Mouse (Mus musculus) liver (tissue): Measurements from ENCODE around the gene Plekhj1.

Source experiments
- DNase-seq: peaks from one replicate; pipeline ENCODE4 v3.0.0-alpha.2; 2020; ENCODE audit warnings: mixed read lengths

The Plekhj1 gene

DNA sequence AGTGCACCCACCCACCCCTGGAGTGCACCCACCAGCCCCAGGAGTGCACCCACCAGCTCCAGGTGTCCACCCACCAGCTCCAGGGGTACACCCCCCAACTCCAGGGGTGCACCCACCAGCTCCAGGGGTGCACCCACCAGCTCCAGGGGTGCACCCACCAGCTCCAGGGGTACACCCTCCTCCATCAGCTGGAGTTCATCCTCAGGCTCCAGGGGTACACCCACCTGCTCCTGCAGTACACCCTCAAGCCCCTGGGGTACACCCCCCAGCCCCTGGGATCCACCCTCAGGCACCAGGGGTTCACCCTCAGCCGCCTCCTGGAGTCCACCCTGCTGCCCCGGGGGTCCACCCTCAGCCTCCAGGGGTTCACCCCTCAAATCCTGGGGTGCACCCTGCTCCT lies 5.9 kb upstream of the Plekhj1 start:
- no peak for DNase-seq

DNA sequence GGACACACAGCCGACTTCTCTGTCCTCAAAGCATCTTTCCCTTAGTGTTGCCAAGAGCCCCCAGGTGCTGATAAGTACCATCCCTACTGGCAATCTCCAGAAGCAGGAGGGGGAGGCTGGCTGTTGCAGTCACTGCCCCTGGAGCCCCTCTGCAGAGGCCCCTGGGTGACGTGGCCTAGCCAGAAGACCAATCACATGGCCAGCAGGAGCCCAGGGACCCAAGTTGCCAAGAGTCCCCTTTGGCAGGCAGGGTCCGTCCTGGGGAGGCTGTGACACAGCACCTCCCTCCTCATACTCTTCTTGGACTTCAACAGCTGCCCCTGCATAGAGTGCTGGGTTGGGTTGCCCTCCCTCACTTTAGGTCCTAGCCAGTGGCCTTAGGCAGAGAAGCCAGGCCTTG lies 4.6 kb upstream of the Plekhj1 start:
- DNase-seq = no peak

DNA sequence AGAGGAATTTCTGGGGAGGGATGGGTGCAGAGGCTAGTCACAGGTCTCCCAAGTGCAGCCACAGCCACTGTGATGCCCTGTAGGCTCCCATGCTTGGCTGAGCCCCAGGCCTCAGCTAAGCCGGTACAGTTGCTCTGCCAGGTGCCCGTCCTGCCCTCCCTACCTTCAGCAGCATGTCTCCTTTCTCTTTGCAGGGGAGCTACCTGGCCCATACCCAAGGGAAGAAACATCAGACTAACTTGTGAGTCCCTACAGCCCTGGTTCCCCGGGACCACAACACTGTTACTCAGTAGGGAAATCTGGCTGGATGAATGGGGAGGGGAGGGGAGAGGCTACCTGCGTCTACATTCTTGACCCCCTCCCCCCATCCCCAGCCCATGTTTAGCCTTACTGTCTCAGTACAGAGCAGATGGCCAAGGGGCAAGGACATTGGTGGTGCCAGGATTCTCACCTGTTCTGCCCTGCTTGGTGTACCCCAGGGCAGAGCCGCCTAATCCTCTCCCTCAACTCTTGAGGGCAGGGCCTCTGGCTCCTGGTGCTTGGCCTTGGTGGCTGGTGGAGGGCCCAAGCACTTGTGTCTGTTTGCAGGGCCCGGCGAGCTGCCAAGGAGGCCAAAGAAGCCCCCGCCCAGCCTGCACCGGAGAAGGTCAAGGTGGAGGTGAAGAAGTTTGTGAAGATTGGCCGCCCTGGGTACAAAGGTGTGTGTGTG lies 3.9 kb upstream of the Plekhj1 start:
- DNase-seq = no peak

DNA sequence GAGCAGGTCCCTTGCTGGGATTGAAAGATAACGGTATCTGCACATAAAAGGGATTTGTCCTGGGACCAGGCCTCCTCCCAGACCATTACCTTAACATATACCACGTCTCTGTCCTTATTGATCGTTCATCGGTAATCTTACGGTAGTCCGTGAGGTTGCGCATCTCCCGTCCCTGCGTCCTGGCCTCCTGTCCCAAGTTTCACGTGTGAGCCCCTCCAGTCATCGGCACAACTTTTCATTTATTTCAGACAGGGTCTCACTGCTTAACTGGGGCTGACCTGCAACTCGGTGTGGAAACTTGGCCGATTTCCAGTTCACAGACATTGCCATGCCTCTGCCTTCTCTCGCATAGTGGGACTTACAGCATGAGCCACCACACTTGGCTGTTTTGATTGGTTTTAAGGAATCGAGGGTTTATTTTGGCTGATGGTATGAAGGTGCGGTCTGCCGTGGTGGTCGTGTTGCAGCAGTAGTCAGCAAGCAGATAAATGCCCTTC lies 692 bp upstream of the Plekhj1 start:
- no peak for DNase-seq

DNA sequence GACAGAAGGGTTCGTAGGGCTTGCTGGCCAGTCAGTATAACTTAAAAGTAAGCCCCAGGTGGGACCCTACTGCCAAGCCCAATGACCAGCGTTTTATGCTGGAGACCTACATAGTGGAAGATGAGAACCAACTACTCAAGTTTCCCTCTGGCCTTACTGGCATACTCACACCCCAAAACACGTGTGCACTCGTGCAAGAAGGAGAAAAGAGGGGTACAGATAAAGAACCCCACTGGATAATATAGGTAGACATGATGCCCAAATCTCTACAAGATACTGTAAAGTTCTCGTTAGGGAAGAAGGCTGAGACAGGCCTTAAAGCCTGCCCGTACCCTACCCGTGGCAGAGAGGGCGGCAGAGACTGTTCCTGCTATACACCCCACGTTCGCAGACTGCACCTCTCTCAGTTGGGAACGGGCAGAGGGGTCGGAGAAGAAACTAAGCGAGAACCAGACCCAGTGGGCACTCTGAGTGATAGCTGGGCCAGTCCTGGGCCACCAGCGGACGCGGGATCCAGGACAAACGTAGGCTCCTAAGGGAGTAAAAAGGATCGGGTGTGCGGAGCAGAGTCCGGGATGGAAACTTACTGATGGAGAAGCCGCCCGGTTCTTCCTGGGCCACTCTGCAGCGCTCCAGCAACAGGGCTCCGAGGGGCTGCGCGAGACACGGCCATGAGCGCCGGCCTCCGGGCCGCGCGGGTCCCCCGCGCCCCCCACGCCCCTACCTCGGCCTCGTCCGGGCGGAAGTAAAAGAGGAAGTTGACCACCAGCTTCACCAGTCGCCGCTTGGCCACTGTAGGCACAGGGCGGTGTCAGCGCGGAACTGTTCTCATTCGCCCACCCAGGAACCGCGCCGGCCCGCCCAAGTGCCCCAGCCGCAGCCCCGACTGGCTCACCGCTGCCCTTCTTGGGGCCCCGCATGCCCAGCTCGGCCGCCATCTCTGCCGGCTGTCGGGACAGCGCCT lies 958 bp downstream of the Plekhj1 start:
- no peak for DNase-seq

DNA sequence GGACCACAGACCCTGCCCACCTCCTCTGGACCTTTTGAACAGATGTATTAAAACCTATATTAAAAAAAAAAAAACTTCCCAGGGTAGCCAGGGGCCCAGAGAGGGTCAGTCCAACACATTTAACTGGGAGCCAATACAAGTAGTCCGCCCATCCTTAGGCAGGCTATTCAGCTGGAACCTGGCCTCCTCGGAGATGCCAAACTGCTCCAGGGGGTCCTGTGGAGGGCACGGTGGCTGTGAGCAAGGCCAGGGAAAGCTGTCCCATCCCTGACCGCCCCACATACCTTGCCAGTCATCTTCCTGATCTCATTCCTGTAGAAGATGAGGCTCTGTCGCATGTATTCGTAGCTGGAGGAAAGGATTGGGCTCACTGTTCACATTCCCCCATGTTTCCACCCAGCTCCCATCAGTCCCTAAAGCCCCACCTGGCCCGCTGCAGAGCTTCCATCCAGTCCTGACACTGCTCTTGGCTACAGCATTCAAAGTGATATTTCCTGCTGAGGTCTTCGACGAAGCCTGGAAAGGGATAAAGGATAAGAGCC lies 2.0 kb downstream of the Plekhj1 start:
- DNase-seq = no peak

DNA sequence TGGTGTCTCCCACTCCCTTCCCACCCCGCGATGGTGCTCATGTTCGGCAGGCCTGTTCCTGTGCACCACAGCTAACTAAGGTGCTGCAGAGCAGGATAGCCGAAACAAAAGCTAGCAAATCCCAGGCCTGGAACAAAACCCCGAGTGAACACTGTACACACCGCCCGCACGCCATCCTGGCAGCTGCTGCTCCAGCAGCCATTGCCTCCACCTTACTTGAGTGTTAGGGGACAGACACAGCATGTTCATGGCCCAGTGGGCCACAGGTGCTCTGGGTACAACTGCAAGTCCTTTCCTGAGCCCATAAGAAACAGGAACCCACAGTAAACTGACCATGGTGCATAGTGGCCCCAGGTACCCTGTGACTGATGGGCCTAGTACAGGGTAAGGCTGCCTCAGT lies 3.7 kb downstream of the Plekhj1 start:
- no peak for DNase-seq

DNA sequence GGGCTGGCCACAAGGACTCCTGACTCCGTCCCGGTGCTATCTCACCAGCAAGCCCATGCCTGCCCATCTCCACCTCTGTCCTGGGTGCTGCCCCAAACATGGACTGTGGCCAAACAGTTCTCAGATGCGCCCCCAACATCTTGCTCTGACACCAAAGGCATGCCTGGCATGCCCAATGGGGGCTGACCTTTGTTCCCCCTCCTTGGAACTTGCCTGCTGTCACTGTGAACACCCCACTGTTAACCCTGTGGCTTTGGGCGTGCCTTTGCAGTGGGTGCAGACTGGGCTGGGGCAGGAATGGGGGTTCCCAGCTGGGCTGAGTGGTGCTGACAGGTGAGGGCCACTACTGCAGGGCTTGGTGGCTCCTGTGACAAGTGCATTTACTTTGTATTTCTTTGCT lies 4.6 kb downstream of the Plekhj1 start:
- no peak for DNase-seq

DNA sequence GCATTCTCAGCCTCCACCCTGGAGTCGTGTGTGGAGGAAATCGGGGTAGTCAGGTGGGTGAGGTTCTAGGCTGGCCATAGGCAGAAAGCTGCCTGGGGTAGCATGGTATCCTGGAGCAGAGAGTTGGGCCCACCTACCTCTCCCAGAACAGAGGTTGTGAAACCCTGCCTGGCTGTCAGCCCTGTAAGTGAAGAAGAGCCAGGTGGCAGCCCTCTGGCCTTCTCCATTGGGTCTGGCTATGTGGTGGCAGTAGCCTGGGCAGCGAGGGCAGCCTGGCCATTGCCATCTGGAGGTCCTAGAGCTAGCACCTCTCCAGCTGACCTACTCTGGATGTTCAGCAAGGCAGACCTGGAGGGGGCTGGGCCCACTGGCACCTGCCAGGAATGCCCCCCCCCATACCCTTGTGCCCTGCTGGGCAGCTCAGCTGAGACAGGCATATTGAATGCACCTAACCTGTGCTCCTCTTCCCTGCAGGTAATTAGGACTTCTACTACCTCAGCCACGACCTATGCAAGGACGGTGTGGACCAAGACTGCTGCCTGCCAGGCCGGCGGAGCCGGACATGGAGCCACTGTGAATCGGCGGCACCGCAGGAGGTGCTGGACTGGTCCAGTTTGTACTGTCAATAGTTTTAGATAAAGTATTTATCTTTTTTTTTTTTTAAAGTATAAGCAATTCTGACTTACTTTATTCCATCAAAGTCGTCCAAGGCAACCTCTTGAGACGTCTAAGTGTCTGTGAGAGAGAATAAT lies 5.2 kb downstream of the Plekhj1 start:
- DNase-seq = no peak

DNA sequence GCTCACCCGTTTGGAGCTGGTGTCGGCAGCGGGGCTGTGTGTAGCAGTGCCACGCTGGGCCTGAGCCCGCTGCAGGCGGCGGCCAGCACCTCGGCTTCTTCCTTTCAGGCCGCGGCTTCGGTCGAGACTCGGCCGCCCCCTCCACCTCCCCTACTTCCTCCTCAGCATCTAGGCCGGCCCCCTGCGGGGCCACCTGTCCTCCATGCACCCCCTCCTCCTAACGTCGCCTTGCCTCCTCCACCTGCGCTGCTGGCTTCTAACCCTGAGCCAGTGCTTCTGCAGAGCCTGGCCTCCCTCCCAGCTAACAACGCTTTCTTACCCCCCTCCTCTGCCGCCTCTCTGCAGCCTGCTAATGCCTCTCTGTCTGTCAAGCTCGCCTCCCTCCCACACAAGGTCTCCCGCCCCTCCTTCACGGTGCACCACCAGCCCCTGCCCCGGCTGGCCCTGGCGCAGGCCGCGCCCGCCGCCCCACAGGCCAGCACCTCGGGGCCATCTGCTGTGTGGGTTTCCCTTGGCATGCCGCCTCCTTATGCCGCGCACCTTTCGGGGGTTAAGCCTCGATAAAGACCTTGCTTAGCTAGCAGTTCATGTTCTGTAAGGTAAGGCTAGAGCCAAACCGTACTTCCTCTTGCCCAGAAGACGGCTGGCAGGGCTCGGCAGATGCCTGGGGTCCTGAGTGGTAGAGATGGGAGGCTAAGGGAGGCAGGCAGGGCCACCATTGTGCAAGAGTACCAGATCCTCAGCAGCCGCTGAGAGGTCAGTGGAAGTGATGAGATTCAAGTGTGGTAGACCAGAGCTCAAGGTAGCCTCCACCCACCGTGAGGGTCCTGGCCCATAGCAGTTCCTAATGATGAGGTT lies 6.0 kb downstream of the Plekhj1 start:
- DNase-seq = no peak

DNA sequence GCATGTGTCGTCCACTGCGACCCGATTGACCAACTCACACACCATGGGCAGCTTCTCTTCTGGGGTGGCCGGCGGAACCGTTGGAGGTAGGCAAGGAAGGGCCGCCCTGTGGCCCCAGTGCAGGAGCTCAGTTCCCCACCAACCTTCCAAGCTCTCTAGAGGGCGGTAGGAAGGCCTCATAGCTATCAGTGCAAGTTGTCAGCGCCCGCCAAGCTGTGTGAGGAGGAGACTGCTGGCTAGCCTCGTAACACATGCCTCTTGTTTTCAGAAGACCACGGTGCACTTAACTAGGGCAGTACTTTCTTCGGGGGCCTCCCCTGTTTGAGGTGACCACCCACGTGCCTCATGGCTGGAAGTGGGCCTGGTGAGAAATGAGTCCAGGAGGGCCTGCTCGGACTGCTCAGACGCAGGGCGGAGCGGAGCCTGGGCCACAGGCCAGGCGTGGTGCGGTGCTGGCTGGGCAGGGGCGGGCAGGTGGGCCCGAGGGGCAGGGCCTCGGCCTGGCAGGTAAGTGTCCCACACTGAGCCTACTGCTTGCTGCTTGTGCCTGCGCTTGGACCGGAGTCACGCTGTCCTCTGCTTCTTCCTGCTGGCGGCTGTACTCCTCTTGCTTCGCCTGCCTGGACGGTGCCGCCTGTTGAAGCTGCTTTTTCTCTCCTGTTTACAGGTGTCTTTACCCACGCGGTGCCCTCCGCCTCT lies 6.8 kb downstream of the Plekhj1 start:
- no peak for DNase-seq

DNA sequence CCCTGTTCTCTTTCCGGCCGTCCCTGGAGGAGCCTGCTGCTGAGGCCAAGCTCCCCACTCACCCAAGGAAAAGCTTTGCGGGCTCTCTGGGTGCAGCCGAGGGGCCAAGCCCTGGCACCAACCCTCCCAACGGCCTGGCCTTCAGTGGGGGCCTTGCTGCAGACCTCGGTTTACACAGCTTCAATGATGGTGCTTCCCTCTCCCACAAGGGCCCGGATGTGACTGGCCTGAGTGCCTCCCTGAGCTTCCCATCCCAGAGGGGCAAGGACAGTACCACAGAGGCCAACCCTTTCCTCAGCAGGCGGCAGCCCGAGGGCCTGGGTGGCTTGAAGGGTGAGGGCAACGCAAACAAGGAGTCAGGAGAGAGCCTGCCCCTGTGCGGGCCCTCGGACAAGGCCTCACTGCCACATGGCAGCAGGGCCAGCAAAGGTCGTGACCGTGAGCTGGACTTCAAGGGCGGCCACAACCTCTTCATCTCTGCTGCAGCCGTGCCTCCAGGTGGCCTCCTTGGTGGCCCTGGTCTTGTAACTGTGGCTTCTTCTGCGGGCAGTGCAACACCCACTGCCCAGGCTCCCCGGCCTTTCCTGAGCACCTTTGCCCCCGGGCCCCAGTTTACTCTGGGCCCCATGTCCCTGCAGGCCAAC lies 7.5 kb downstream of the Plekhj1 start:
- DNase-seq = no peak

DNA sequence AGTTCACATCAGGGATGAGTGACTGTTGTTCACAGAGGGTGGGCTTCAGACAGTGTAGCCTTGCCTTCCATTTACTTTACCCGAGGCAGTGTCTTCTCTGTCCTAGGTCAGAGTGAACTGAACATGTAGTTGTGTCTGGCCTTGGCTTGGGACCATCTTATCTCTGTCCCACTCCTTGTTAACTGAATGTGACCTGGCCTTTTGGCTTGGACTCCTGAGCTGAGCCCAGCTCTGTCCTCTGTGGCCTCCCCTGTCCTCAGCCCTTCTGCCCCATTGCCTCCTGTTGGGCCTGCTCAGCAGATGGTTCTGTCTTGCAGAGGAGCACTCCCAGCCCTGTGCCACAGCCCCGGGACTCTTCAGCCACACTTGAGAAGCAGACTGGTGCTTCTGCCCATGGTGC lies 10.9 kb downstream of the Plekhj1 start:
- no peak for DNase-seq

DNA sequence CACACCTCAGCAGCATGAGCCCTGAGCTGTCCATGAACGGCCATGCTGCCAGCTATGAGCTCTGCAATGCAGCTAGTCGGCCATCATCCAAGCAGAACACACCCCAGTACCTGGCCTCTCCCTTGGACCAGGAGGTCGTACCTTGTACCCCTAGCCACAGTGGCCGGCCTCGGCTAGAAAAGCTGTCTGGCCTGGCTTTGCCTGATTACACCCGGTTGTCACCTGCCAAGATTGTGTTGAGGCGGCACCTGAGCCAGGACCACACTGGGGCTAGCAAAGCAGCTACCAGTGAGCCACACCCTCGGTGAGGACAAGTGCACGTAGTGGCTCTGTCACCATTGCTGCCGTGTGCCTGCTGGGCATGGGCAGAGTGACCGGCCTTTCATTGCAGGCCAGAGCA lies 12.5 kb downstream of the Plekhj1 start:
- no peak for DNase-seq

DNA sequence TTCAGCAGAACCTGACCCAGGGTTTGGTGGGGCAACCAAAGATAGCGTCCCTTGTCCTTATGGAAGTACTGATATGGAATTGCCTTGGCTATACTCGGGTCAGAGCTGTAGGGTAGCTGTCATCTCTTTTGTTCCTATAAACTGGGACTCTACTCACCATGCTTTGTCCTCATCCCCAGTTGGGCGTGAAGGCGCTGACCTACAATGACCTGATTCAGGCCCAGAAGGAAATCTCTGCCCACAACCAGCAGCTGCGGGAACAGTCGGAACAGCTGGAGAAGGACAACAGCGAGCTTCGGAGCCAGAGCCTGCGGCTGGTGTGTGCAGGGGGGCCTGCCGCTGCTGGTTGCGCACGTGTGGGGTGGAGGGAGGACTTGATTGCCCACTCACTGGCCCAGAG lies 13.6 kb downstream of the Plekhj1 start:
- DNase-seq = no peak

DNA sequence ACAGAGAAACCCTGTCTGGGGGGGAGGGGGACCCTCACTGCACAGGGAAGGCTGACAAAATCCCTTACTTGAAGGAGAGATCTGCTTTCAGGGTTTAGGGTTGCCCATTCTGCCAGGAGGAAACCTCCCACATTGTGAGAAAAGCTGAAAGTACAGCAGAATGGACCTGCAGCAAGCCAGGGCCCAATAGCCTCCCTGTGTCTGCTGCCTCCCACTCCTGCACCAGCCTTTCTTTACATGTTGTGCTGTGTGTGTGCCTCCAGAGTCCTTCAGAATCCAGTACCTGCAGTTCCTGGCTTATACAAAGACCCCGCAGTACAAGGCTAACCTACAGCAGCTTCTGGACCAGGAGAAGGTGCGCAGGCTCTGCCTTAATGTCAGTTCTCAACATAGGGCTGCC lies 14.1 kb downstream of the Plekhj1 start:
- DNase-seq = no peak

DNA sequence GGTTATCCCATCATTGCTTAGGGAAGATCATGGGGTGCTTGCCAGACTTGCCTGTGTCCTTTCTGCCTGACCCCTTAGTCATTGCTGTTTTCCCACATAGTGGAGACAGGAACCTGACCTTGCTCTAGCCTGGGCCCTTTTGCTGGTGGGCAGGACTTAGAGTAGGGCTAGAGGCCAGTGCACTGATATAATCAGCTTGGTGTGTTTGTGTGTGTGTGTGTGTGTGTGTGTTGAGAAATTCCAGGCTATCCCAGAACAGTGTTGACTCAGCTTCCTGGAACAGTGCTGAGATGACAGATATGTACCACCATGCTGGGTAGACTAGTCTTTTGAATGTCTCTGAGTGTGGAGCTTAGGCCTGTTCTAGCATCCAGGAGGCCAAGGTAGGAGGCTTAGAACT lies 18.9 kb downstream of the Plekhj1 start:
- no peak for DNase-seq

DNA sequence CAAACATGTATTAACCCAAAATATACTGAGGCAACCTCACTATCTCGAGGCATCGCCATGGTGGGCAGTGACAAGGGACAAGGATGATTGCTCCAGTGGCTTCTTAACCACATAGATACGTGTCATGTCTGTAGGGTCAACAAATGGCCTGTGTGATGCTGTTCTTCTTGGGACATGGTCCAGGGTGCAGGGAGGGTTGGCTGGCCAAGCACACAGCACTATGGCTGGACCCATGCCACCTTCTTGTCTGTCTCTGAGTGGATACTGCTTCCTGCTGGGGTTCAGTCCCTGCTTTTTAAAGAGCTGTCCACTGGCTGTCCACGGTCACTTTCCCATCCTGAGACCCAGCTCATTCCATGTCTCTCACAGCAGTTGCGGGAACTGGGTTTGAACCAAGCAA lies 21.3 kb downstream of the Plekhj1 start:
- DNase-seq = no peak

DNA sequence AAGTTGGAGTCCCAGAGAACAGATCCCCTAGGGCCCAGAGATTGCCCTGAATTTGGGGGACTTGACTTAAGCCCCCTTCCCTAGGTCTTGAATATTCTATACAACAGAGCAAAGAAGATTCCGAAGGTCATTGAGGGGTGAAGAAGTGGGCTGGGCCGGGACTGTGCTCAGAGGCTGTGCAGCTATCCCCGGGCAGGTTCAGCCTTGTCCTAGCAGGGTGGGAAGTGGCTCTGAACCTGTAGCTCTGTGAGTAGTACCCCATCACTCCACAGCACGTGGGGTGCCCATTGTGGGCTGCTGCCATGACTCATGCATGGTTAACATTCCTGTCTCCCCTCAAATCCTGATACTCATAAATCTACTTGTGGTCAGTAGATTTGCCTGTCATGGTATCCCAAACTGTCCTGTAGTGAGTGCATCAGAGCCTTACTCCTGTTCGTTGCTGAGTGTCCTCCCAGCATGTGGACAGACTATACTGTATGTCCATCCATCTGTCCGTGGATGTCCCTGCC lies 22.0 kb downstream of the Plekhj1 start:
- no peak for DNase-seq

DNA sequence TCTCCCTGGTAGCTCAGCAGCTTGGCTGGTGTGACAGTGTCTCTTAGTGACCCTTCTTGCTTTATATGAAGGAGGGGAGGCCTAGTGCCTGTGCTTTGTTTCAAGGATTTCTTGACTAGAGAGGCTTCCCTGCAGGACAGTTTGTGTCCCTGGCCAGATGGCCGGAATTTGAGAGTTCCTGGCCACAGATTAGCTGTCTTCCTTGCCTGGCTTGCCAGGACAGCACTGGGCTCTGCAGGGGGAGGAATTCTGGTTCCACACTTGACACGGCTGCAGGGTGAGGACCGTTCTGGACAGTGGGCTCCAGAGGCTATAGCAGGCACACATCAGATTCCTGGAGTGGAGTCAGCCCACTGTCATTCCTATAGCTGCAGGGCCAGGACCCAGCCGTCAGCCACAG lies 22.7 kb downstream of the Plekhj1 start:
- DNase-seq = no peak

DNA sequence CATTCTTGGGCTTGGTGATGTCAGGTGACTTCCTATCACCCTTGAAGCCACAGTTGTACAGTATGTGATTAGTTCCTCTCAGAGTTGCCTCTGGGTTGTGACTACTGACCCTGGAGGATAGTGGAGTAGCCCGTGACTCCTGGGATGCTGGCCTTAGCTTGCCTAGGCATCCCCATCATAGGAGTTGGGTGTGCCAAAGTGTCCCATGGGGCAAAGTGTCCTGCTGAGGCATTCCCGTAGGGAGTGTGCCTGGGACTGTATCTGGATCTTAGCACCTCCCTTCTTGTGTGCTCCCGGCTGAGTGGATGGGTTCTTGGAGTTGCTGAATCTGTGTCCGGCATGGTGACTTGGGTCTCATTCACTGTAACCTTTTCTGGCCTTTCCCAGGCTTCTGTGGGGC lies 23.4 kb downstream of the Plekhj1 start:
- no peak for DNase-seq
